ENCODE assay signal across 17 mouse cellular contexts in the genomic region with DNA sequence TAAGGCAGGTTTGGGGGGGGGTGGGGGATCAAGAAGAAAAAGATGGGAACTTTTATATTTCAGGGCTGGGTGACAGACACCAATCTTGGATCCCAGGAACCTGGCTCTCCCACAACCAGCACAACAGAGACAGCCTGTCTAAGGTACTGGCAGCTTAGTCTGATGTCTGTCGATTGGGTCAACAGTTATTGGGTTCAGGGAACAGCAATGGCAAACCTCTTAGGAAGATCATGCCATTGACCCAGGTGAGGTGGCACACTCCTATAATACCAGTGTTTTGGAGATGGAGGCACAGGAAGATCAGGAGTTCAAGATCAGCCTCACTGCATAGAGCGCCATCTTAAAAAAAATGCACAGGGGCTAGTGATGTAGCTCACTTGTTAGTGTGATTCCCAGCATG. TPM values are rescaled to one million over a fixed set of nuclear protein-coding genes. Genes with fewer than 3 reads are reported as not detected.
DNase-seq lines count a peak whose midpoint lies in the region; TF ChIP-seq lines count a peak whose summit lies in the region.
"Had no signal": no experiment of that assay in that cellular context is flagged by ENCODE, and none has a peak within 500 bp of the region (broad histone marks: within the 10 kb centered on the region; RNA-seq: fewer than 3 reads in every experiment).

No protein-coding gene starts in this region.

- no peak overlapping the region for H3K4me3 ChIP-seq in liver, adult 2 months (ENCODE audit: insufficient read depth, low read depth, low read length)

- no peak for TF ChIP-seq CTCF in liver, adult 2 months (IDR thresholded peaks at IDR 0.05; ENCODE audit: low read depth, low read length)

- WGBS in liver, adult 2 months = 40% methylated on average over 2 of the region's 2 CpGs

- H3K27me3 ChIP-seq in liver, adult 2 months (ENCODE audit: control insufficient read depth, insufficient read depth, low read length) = no peaks in the 10 kb centered on the region
- H3K27me3 ChIP-seq: CH12.LX, Patski had no signal

- DNase-seq in liver, adult 2 months (ENCODE audit: extremely low read depth, low read depth, low spot score) = peak; percentile 93
- no peak for DNase-seq in liver
- DNase-seq: adrenal gland, adult 2 months; adrenal gland, adult 8-10 months; adrenal gland, postnatal 10 days; adrenal gland, postnatal 14 days; adrenal gland, postnatal 25 days; adrenal gland, postnatal 36 days; B cell, adult 2 months; cerebellum, adult 11 months; cerebellum, adult 11-12 months; cerebellum, adult 18-20 months; cerebellum, adult 2 months had no signal

- H3K36me3 ChIP-seq in liver, adult 2 months (ENCODE audit: control insufficient read depth, insufficient read depth, low read length) = no peaks in the 10 kb centered on the region
- H3K36me3 ChIP-seq: G1E had no signal

- TF ChIP-seq POLR2A in liver, adult 2 months (IDR thresholded peaks at IDR 0.05; ENCODE audit: extremely low read depth, insufficient read depth, low read length) = no peak

- peaks cover 37% of the 10 kb centered on the region for H3K79me2 ChIP-seq in liver, adult 2 months (ENCODE audit: control insufficient read depth, insufficient read depth, low read length)

- H3K4me1 ChIP-seq in liver, adult 2 months (ENCODE audit: control insufficient read depth, insufficient read depth, low read length) = peaks cover 46% of the 10 kb centered on the region

- peak overlapping the region; percentile 97 for H3K27ac ChIP-seq in liver, adult 2 months (replicated peaks; ENCODE audit: insufficient read depth, low read depth, low read length)

- H3K9ac ChIP-seq in liver, adult 2 months (ENCODE audit: low read depth, low read length) = no peak overlapping the region

RNA-seq across cellular contexts. Expression of a gene that starts 17.9 kb away (rescaled TPM):
- total RNA-seq in liver, adult 2 months (2014; rRNA removed) = 11.3 and 15.7 TPM in 2 replicates
- polyA plus RNA-seq in liver, adult 2 months (2012; rRNA removed) = 25.0 and 32.7 TPM in 2 replicates
- polyA plus RNA-seq: activated CD4-positive, CD25-positive, alpha-beta regulatory T cell, adult 4 months had no signal
